Mouse (Mus musculus): ENCODE measurements around the gene Ubxn11.

DNA sequence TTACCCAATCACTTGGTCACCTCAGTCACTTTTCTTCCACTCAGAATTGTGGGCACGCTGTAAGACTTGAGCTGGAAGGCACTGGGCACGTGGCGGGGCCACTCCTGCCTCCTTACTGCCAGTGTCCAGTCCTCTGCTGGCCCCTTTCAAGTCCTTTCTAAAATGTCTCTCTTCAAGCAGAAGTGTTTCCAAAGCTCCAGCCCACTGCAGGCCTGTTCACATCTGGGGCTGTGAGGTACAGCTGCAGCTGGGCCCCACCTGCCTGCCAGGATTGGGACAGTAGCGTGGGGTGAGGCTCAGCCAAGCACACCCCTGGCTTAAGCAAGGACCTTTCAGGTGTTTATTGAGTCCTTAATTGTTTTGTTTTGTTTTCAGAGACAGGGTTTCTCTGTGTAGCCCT lies 11.7 kb downstream of the Ubxn11 start:
- no peak for TF ChIP-seq POLR2A (IDR thresholded peaks at IDR 0.05; ENCODE audit: control insufficient read depth, extremely low read depth, insufficient read depth, low read length, poor library complexity)
- no peak for TF ChIP-seq CTCF (IDR thresholded peaks at IDR 0.05; ENCODE audit: borderline replicate concordance, control insufficient read depth, extremely low read depth, insufficient read depth, low read length, poor library complexity)

Measured in thymus, adult 2 months (tissue).